Mouse (Mus musculus) testis, adult 2 months (tissue): Measurements from ENCODE around the gene Cxcl17.
"Not testable (repeated sequence)": the region's sequence is repeated elsewhere in the genome, so short reads cannot be mapped to it uniquely, and the experiment has no call there.

Source experiments
- CTCF ChIP-seq: fragments of 200-500 bp; IDR thresholded peaks from 2 replicates; pipeline ENCODE4 v1.5.1; 2012; ENCODE audit warnings: low read depth, mild to moderate bottlenecking, inconsistent platforms, low read length, moderate library complexity; ENCODE audit not compliant: control insufficient read depth, insufficient read depth, insufficient replicate concordance
- POLR2A ChIP-seq: fragments of 200-500 bp; IDR thresholded peaks from 2 replicates; pipeline ENCODE4 v1.6.1; 2012; ENCODE audit warnings: low read depth, mild to moderate bottlenecking, inconsistent platforms, low read length, moderate library complexity; ENCODE audit not compliant: control insufficient read depth

- not testable (repeated sequence) for TF ChIP-seq POLR2A, CTCF
Observed at GRCm38 (mm10) chr7:25399028-25399427, 13.7 kb downstream of the Cxcl17 start.
